Mouse (Mus musculus): Measurements from ENCODE around the gene Lamtor5. TPM values are rescaled to one million over a fixed set of nuclear protein-coding genes. Genes with fewer than 3 reads are reported as not detected.

Gene Lamtor5
- 54.0 and 59.0 TPM in 2 replicates for polyA plus RNA-seq (2012; rRNA removed)

- Histone ChIP-seq H3K27ac (ENCODE audit: insufficient read depth, low read length) (peak within 1 kb of the TSS; percentile 79), H3K4me3 (ENCODE audit: extremely low read depth, insufficient read depth, insufficient read length) (peak within 1 kb of the TSS; percentile 100), H3K36me3 (ENCODE audit: control insufficient read depth, insufficient read depth, low read length) (peaks cover 13% of the 10 kb centered on the region), H3K4me1 (ENCODE audit: control insufficient read depth, insufficient read depth, insufficient read length) (no peaks in the 10 kb centered on the region), H3K27me3 (ENCODE audit: control insufficient read depth, insufficient read depth, low read length) (no peaks in the 10 kb centered on the region)
- WGBS = 3% methylated on average over 43 of the region's 43 CpGs
- peak; percentile 74 to 86 for DNase-seq (ENCODE audit: low read depth in 1 of 2, low spot score in 2 of 2)
- TF ChIP-seq POLR2A (IDR thresholded peaks at IDR 0.05; ENCODE audit: low read depth, low read length) (peak; percentile 32), CTCF (IDR thresholded peaks at IDR 0.05; ENCODE audit: extremely low read depth, insufficient read depth, insufficient read length, insufficient replicate concordance) (no peak)
Measured at GRCm38 (mm10) chr3:107278479-107279269, at the start of gene Lamtor5. TSS of gene Lamtor5 (plus strand) at chr3:107278858.

GRCm38 (mm10) chr3:107229221-107229620, 49.4 kb upstream of the Lamtor5 start:
- no peaks in the 10 kb centered on the region for H3K27me3 ChIP-seq (ENCODE audit: control insufficient read depth, insufficient read depth, low read length)
- H3K36me3 ChIP-seq (ENCODE audit: control insufficient read depth, insufficient read depth, low read length) = no peaks in the 10 kb centered on the region
- TF ChIP-seq CTCF (IDR thresholded peaks at IDR 0.05; ENCODE audit: extremely low read depth, insufficient read depth, insufficient read length, insufficient replicate concordance) (no peak), POLR2A (IDR thresholded peaks at IDR 0.05; ENCODE audit: low read depth, low read length) (no peak)
- no peak overlapping the region for H3K4me3 ChIP-seq (ENCODE audit: extremely low read depth, insufficient read depth, insufficient read length)
- no peak for DNase-seq (ENCODE audit: low read depth in 1 of 2, low spot score in 2 of 2)
- 83% methylated on average over 5 of the region's 5 CpGs for WGBS
- H3K27ac ChIP-seq (ENCODE audit: insufficient read depth, low read length) = no peak overlapping the region
- peaks cover 5% of the 10 kb centered on the region; the same call in 1 of the 2 replicates for H3K4me1 ChIP-seq (ENCODE audit: control insufficient read depth, insufficient read depth, insufficient read length)

- Histone ChIP-seq H3K27me3 (ENCODE audit: control insufficient read depth, insufficient read depth, low read length) (no peaks in the 10 kb centered on the region), H3K27ac (ENCODE audit: insufficient read depth, low read length) (no peak overlapping the region), H3K4me3 (ENCODE audit: extremely low read depth, insufficient read depth, insufficient read length) (no peak overlapping the region), H3K4me1 (ENCODE audit: control insufficient read depth, insufficient read depth, insufficient read length) (peaks cover 5% of the 10 kb centered on the region; the same call in 1 of the 2 replicates), H3K36me3 (ENCODE audit: control insufficient read depth, insufficient read depth, low read length) (no peaks in the 10 kb centered on the region)
- WGBS = 71% methylated on average over 5 of the region's 5 CpGs
- TF ChIP-seq CTCF (IDR thresholded peaks at IDR 0.05; ENCODE audit: extremely low read depth, insufficient read depth, insufficient read length, insufficient replicate concordance) (no peak), POLR2A (IDR thresholded peaks at IDR 0.05; ENCODE audit: low read depth, low read length) (no peak)
- no peak for DNase-seq (ENCODE audit: low read depth in 1 of 2, low spot score in 2 of 2)
Measured at GRCm38 (mm10) chr3:107229822-107230221, 48.8 kb upstream of the Lamtor5 start.

GRCm38 (mm10) chr3:107230527-107230926, 48.1 kb upstream of the Lamtor5 start, which contains the start of gene A630076J17Rik:
TSS of gene A630076J17Rik (plus strand) at chr3:107230614.
- H3K4me1 ChIP-seq (ENCODE audit: control insufficient read depth, insufficient read depth, insufficient read length) = peaks cover 5% of the 10 kb centered on the region; the same call in 1 of the 2 replicates
- 8% methylated on average over 1 of the region's 1 CpGs for WGBS
- H3K27me3 ChIP-seq (ENCODE audit: control insufficient read depth, insufficient read depth, low read length) = no peaks in the 10 kb centered on the region
- no peak within 1 kb of the TSS for H3K27ac ChIP-seq (ENCODE audit: insufficient read depth, low read length)
- H3K36me3 ChIP-seq (ENCODE audit: control insufficient read depth, insufficient read depth, low read length) = no peaks in the 10 kb centered on the region
- TF ChIP-seq CTCF (IDR thresholded peaks at IDR 0.05; ENCODE audit: extremely low read depth, insufficient read depth, insufficient read length, insufficient replicate concordance) (no peak), POLR2A (IDR thresholded peaks at IDR 0.05; ENCODE audit: low read depth, low read length) (no peak)
- no peak within 1 kb of the TSS for H3K4me3 ChIP-seq (ENCODE audit: extremely low read depth, insufficient read depth, insufficient read length)
- no peak for DNase-seq (ENCODE audit: low read depth in 1 of 2, low spot score in 2 of 2)

- no peaks in the 10 kb centered on the region for H3K36me3 ChIP-seq (ENCODE audit: control insufficient read depth, insufficient read depth, low read length)
- 35% methylated on average over 4 of the region's 4 CpGs for WGBS
- no peak overlapping the region for H3K4me3 ChIP-seq (ENCODE audit: extremely low read depth, insufficient read depth, insufficient read length)
- H3K4me1 ChIP-seq (ENCODE audit: control insufficient read depth, insufficient read depth, insufficient read length) = peaks cover 5% of the 10 kb centered on the region; the same call in 1 of the 2 replicates
- no peak for DNase-seq (ENCODE audit: low read depth in 1 of 2, low spot score in 2 of 2)
- H3K27me3 ChIP-seq (ENCODE audit: control insufficient read depth, insufficient read depth, low read length) = no peaks in the 10 kb centered on the region
- no peak overlapping the region for H3K27ac ChIP-seq (ENCODE audit: insufficient read depth, low read length)
- no peak for TF ChIP-seq POLR2A (IDR thresholded peaks at IDR 0.05; ENCODE audit: low read depth, low read length)
- TF ChIP-seq CTCF (IDR thresholded peaks at IDR 0.05; ENCODE audit: extremely low read depth, insufficient read depth, insufficient read length, insufficient replicate concordance) = no peak
Measured at GRCm38 (mm10) chr3:107231202-107231601, 47.5 kb upstream of the Lamtor5 start.

GRCm38 (mm10) chr3:107233351-107233813, 45.3 kb upstream of the Lamtor5 start:
- no peak for TF ChIP-seq POLR2A (IDR thresholded peaks at IDR 0.05; ENCODE audit: low read depth, low read length)
- TF ChIP-seq CTCF (IDR thresholded peaks at IDR 0.05; ENCODE audit: extremely low read depth, insufficient read depth, insufficient read length, insufficient replicate concordance) = peak; percentile 90; the same call in 1 of the 2 replicates
- WGBS = 2% methylated on average over 11 of the region's 11 CpGs

More at GRCm38 (mm10) chr3:107233351-107233813, 45.3 kb upstream of the Lamtor5 start:
- no peaks in the 10 kb centered on the region for H3K27me3 ChIP-seq (ENCODE audit: control insufficient read depth, insufficient read depth, low read length)
- H3K4me3 ChIP-seq (ENCODE audit: extremely low read depth, insufficient read depth, insufficient read length) = no peak overlapping the region
- H3K4me1 ChIP-seq (ENCODE audit: control insufficient read depth, insufficient read depth, insufficient read length) = peaks cover 5% of the 10 kb centered on the region; the same call in 1 of the 2 replicates
- peak; percentile 66 to 75 for DNase-seq (ENCODE audit: low read depth in 1 of 2, low spot score in 2 of 2)
- no peaks in the 10 kb centered on the region for H3K36me3 ChIP-seq (ENCODE audit: control insufficient read depth, insufficient read depth, low read length)
- no peak overlapping the region for H3K27ac ChIP-seq (ENCODE audit: insufficient read depth, low read length)

Measured in spleen, adult 2 months (tissue).